Mouse (Mus musculus) urinary bladder, postnatal 4 days (tissue): Measurements from ENCODE around the gene Ak9.

ENCODE experiments used
- DNase-seq, 2 experiments: peaks; one replicate each; pipeline ENCODE4 v3.0.0; 2021 to 2022; ENCODE audit warnings: low spot score in 2 of 2

Ak9 gene

DNA sequence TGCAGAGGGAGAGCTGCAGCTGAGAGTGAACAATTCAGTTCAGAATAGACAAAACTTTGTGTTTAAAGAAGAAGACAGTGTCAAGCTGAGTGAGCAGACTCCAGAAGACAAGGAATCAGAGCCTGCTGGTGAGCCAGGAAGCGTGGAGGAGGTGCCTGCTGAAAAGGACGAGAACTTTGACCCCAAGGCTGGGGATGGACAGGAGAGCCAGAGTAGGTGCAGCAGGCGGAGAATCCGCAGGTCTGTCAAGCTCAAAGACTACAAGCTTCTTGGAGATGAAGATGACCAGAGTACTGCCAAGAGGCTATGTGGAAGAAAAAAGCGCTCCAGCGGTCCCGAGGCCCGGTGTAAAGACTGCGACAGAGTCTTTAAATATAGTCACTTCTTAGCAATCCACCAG is 147.9 kb downstream of the Ak9 start:
- no peak for DNase-seq

- DNase-seq: no peak
These were observed 149.0 kb downstream of the Ak9 start for GRCm38 (mm10) chr10:41452791-41453190.

GRCm38 (mm10) chr10:41459990-41460389 is 156.2 kb downstream of the Ak9 start:
- DNase-seq: no peak

DNA sequence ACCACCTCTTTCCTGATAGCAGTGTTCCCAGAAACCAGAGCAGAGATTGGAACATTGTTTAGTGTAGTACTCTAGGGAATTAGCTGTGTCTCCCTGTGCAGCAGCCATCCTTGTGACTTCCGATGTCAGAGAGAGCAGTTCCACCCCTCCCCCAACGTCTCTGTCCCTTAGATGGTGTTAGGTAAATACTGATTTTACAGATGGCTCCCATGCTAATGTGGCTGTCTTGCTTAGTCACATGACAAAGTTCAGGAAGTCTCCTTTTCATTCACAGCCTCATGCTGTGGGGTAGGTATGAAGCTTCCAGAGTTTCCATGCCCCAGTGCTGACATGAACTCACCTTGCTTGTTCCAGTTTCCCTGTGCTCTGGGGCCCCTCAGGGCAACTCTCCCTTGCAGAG is 156.7 kb downstream of the Ak9 start:
- no peak for DNase-seq

DNA sequence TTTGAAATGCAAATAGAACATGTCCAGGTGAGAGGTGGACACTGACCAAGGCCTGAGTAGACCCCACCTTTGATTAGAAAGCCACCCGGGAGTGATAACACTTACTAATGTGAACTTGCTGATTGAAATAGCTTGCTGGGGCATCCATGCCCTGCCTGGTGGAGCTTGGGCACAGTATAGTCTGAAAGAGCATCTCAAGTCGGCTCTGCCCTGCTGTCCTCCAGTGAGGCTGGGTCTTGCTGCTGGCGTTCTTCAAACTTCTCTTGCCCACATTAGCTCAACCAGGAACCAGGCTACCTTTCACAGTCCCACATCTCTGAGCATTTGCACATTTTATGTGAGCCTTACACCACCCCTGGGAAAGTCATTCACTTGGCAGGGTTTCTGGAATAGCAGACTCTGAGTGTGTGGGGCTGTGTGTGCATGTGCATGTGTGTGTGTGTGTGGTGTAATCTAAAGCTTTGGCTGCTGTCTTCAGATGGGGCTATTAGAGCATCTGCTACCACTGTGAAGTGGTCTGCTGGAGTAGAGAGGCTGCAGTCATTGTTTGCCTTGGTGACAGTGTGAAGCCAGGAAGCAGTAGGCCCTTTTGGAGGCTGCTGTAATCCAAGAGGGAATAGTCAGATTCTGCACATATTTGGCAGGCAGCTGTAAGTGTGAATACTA is 157.4 kb downstream of the Ak9 start:
- no peak for DNase-seq

- DNase-seq: no peak
These were observed 160.7 kb downstream of the Ak9 start for GRCm38 (mm10) chr10:41464401-41464955.

DNA sequence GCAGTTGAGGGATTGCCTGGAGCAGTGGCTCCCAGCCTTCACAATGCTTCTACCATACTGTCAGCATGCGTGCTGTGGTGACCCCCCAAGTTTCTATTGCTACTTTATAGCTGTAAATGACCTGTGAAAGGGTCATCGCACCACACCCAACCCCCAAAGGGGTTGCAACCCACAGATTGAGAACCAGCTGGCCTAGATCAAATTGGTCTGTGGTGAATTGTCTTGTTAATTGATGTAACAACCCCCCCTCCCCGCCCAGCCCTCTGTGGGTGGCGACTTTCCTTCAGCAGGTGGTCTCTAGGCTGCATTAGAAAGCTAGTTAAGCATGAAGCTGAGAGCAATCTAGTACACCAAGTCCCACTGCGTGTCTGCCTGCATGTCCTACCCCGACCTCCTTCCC is 163.5 kb downstream of the Ak9 start:
- no peak for DNase-seq

GRCm38 (mm10) chr10:41470693-41471092 is 166.9 kb downstream of the Ak9 start:
- no peak for DNase-seq

- no peak for DNase-seq
These were observed 168.8 kb downstream of the Ak9 start for GRCm38 (mm10) chr10:41472534-41472933.

DNA sequence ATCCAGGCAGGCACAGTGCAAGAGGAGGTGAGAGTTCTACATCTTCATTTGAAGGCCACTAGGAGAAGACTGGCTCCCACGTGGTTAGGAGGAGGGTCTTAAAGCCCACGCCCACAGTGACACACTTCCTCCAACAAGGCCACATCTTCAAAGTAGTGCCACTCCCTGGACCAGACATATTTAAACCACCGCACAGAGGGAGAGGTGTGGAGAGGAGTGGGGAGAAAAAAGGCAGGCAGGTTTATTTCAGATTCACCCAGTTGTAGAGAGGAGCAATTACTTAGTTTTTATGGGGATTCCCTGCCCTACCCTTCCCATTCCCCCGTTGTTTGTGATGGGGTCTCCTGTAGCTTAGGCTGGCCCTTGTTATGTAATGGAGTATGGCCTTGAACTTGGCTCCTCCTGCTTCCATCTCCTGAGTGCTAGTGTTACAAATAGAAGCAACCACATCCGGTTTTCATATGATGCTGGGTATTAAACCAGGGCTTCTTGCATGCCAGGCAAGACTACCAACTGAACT is 169.2 kb downstream of the Ak9 start:
- no peak for DNase-seq

DNA sequence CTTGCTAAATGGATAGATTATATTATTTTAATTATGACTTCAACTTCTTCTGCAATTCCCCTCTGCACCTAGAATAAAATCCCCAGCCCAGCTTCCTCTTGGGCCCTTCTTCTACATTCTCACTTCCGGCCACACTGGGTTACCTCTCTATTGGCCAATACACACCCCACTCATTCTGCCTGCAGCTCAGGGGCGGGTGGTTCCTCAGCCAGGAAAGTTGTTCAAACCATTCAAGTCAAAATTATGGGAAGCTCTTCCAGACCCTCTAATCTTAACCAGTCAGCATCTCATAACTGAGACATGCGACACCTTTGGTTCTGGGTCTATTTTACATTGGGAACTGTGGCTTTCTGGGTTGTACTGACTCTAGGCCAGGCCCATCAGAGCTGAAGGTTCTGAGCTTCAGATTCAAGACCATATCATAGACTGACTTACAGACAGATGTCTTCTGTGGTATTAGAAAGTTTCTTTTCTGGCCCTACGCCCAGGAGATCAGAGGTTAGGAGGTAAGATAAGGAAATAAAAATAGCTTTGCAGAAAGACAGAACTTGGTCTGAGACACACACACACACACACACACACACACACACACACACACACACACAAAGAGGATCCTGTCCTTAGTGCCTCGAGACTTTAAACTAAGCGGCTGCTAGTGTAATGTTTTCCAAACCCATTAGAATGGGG is 170.1 kb downstream of the Ak9 start:
- no peak for DNase-seq

DNA sequence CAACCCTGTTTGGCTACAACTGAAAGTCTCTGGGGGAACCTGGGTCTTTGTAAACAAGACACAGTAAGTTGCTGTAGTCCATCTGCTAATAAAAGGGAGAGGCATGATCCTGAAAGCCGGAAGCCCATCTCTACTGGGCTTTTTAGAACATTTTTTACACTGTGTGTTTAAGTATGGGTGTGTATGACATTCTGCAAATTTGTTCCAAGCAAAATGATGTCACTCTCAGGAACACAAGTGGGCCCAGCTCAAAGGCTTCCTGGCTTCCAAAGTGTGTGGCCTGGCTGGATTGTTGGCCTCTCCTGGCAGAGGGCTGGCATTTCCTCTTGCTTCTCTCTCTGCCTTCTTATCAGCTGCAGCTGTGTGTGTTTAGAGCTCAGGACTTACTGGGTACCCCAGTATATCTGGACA is 171.2 kb downstream of the Ak9 start:
- no peak for DNase-seq

GRCm38 (mm10) chr10:41476171-41477017 is 172.6 kb downstream of the Ak9 start, which contains the start of gene Mical1:
Gene Mical1, plus strand, starts transcription at chr10:41476314.
- DNase-seq: peak in 1 of 2 experiments; percentile 63

DNA sequence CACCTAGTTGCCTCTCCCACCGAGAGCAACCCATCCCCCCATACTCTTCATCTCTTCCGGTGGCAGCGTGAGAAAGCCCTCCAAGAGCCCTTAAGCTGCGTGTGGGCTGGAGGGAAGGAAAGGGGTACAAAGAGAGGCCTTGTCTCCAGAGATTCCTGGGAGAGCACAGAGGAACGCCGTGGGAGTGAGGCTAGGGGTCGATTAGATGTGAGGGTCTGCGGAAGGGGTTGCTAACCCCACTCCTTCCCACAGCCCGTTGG is 173.2 kb downstream of the Ak9 start:
- DNase-seq: no peak

GRCm38 (mm10) chr10:41477278-41478181 is 173.8 kb downstream of the Ak9 start:
- DNase-seq: peak in 1 of 2 experiments; percentile 77

DNA sequence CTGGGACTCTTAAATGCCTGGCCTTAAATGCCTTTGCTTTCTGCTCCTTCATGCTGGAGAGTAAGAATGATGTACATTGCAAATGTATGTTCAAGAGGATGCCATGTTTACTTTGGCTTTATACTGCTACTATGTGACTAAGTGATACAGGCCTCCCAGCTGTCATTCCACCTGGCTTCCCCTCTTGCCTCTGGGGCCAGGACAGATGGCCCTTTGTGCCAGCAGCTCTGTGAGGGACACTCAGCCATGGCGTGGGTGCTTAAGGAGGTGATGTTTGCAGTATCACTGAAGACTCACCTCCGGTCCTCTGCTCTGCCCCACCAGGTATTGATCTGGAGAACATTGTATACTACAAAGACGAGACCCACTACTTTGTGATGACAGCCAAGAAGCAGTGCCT is 176.2 kb downstream of the Ak9 start:
- no peak for DNase-seq

DNA sequence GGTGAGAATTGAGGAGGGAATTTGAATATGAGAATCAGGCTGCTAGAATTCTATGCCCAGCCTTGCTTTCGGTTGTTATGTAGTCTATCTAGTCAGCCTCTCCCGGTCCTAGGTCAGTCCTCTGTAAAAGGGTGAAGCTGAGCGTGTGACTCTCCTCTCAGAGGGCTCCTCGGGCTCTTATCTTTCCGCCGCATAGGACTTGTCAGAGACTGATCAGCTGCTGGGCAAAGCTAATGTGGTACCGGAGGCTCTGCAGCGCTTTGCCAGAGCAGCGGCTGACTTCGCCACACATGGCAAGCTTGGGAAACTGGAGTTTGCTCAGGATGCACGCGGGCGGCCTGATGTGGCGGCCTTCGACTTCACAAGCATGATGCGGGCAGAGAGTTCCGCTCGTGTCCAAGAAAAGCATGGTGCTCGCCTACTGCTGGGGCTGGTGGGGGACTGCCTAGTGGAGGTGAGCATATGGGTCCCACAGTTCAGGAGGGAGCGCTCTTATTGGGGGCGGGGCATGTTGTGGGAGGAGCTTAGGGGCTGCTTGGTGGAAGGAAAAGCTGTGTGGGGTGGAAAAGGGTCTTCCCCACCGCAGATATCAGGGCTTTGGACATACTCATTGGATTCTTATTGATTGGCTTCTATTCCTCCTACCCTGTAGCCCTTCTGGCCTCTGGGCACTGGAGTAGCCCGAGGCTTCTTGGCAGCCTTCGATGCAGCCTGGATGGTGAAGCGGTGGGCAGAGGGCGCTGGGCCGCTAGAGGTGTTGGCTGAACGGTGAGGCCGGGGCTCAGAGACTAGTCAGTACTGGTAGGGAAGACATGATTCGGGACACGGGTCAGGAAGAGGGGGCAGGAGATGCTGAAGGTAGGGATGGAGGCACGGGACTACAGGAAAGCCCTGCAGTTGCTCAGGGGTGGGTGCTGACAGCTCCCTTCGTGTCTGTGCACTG is 177.4 kb downstream of the Ak9 start:
- DNase-seq: no peak

DNA sequence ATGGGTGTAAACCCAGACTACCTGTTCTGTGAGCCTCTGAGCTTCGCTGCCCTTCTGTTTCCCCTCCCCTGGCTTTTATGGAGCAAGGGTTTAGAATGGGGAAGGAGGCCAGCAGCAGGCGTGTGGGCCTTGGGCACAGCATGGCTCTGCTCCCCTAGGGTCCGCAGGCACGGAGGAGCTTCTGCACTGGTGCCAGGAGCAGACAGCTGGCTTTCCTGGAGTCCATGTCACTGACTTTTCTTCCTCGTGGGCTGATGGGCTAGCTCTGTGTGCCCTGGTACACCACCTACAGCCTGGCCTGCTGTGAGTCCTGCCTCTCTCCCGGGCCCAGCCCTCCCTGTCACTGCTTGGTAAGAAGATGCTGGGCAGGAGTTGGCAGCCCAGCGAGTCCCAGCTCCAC is 178.7 kb downstream of the Ak9 start:
- DNase-seq: no peak
